Mouse (Mus musculus) embryonic fibroblast, embryonic 13.5 days (primary cell): ENCODE measurements around the gene Gabarap. TPM values are rescaled to one million over a fixed set of nuclear protein-coding genes. Genes with fewer than 3 reads are reported as not detected.

ENCODE experiments used
- H3K27ac ChIP-seq: 2 replicates; pipeline ENCODE4 v1.5.1; 2012; ENCODE audit warnings: low read length, control low read depth, inconsistent platforms; ENCODE audit not compliant: insufficient read depth
- H3K4me1 ChIP-seq: 2 replicates; pipeline ENCODE4 v1.6.1; 2011; ENCODE audit warnings: low read length; ENCODE audit not compliant: control insufficient read depth, insufficient read depth
- H3K4me3 ChIP-seq: 2 replicates; pipeline ENCODE4 v1.5.1; 2011; ENCODE audit warnings: mild to moderate bottlenecking, control low read depth, low read length; ENCODE audit not compliant: insufficient read depth
- CTCF ChIP-seq: IDR thresholded peaks from 2 replicates; pipeline ENCODE4 v1.5.1; 2011; ENCODE audit warnings: mild to moderate bottlenecking, control low read depth, low read length, moderate library complexity, borderline replicate concordance; ENCODE audit not compliant: insufficient read depth
- POLR2A ChIP-seq: IDR thresholded peaks from 2 replicates; pipeline ENCODE4 v1.6.1; 2011; ENCODE audit warnings: low read depth, mild to moderate bottlenecking, control low read depth, low read length, moderate library complexity
- polyA plus RNA-seq: library from polyadenylated mRNA; stranded (reverse); fragments of >200 nt; gene quantifications from 2 replicates; pipeline ENCODE4 v1.2.4, GENCODE M21; 2011; ENCODE audit warnings: low read depth; ENCODE audit not compliant: missing spikeins, insufficient read length

The Gabarap gene
- polyA plus RNA-seq, 1 experiment = 646 TPM

DNA sequence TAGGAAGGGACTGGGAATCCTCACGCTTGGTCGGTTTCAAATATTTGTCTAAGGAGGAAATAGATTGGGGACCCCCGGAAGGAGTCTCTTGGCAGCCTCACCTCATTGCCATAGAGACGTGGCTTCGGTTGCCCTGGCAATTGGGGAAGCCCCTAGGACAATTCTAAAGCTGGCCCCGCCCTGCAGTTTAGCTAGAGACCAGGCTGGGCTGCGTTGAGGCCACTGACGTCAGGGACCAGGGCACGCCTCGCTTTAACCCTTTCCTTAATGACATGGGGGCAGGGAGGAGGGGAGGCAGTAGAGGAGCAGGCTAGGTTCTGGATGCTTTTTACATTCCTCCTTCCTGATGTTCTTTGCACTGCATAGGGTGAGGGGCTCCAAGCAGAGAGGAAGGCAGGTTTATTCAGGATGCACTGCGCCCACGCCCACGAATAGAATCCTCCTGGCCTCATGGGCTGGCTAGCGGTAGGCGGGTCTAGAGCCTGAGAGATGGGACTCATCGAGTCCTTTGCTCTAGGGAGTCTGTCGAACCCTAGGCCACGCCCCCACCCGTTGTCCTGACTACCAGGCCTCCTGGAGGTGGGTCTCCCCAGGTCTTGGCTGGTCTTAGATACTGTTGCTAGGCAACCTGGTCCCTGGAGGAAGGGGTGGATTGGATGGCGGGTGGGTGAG is 38.3 kb downstream of the Gabarap start:
- Histone ChIP-seq H3K4me3 (peak overlapping the region; percentile 17), H3K4me1 (peaks cover 11% of the 10 kb centered on the region), H3K27ac (peak overlapping the region; percentile 94)
- TF ChIP-seq CTCF (no peak), POLR2A (no peak)

DNA sequence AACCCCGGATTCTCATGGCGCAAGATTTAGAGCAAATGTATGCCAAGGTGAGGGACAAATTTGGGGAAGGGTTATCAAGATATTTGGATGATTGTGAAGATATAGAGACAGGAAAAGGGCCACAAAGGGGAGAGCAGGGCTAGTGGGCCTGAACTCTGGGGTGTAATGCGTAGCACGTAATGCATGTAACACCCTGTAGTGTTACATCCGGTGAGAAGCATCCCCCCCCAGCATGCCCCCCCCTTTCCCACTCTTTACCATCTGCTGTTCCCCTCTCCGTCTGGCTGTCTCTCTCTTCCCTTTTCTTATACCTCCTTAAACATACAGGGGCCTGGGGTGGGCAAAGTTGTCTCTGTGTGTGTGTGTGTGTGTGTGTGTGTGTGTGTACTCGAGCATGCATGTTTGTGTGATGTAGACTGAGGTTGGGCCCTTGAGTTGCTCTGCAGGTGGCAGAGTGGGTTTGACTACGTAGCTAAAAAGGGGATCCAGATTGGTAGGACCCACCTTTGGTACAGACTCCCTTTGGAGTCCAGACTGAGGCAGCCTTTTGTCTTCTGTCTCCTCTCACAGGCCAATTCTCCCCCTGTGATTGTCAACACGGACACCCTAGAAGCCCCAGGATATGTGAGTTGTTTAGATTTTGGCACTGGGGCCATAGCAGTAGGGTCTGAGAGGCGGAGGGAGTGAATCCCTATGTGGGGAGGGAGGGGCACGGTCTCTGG is 39.0 kb downstream of the Gabarap start:
- no peak overlapping the region for H3K4me3 ChIP-seq
- no peak for TF ChIP-seq CTCF
- TF ChIP-seq POLR2A = no peak
- H3K27ac ChIP-seq = no peak overlapping the region
- peaks cover 11% of the 10 kb centered on the region for H3K4me1 ChIP-seq

DNA sequence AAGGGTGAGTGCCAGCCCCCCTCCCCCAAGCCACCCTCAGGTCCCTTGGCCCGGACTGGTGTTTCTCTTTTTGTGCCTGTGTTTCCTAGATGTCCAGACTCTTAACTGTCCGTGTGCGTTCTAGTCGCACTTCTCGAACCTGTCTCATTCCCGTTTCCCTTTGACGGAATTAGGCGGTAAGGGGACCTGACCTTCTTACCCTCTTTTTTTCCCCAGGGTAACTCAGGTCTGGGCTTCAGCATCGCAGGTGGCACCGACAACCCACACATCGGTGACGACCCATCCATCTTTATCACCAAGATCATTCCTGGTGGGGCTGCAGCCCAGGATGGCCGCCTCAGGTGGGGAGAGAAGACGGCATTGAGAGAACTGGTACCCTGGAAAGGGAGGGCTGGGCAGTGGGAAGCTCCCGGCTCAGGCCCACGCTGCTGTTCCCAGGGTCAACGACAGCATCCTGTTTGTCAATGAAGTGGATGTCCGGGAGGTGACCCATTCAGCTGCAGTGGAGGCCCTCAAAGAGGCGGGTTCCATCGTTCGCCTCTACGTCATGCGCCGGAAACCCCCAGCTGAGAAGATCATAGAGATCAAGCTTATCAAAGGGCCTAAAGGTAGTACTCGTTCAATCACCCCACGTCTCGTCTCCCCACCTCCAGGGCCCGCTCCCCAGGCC is 39.8 kb downstream of the Gabarap start:
- TF ChIP-seq POLR2A (no peak), CTCF (no peak)
- Histone ChIP-seq H3K4me3 (no peak overlapping the region), H3K27ac (no peak overlapping the region), H3K4me1 (peaks cover 11% of the 10 kb centered on the region)

DNA sequence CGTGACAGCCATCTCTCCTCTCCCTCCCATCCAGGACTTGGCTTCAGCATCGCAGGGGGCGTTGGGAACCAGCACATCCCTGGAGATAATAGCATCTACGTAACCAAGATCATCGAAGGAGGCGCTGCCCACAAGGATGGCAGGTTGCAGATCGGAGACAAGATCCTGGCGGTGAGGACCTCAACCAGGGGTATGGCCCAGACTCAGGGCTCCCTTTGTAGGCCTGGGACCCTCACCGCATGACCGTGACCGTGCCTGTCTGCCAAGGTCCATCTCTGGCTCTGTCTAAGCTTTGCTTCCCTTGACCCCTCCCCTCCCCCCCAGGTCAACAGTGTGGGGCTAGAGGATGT is 40.4 kb downstream of the Gabarap start:
- no peak overlapping the region for H3K4me3 ChIP-seq
- TF ChIP-seq CTCF (no peak), POLR2A (no peak)
- no peak overlapping the region for H3K27ac ChIP-seq
- H3K4me1 ChIP-seq = peaks cover 7% of the 10 kb centered on the region

DNA sequence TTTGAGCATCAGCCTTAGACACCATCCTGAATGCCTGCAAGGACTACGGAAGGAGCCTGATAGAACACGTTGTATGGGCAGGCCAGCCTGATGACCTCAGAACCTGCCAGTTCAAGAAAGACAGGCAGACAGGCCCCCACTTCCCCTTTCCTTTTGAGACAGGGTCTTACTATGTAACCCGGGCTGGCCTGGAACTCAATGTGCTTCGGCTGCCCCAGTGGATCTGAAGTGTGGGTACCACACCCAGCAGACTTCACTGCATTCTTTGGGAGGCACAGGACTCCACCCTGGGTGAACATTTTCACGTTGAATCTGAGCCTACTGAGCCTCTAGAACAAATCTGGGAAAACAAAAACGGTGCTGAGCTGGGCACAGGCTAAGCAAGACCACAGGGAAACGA is 47.2 kb downstream of the Gabarap start:
- no peak overlapping the region for H3K27ac ChIP-seq
- no peak overlapping the region for H3K4me3 ChIP-seq
- no peaks in the 10 kb centered on the region for H3K4me1 ChIP-seq
- TF ChIP-seq POLR2A (no peak), CTCF (no peak)

DNA sequence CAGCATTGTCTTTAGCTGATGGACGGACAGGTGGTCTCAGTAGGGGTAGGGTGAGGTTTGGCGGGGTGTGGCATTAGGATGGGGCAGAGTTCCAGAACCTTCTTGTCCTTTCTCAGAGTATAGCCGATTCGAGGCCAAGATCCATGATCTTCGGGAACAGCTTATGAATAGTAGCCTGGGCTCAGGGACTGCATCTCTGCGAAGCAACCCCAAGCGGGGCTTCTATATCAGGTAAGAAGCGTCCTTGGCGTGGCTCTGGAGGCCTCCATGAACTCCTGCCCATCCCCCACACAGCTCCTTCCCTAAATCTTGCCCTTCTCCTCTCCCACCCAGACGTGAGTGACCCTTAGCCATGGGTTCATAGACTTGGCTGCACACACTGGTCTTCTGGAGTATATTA is 48.7 kb downstream of the Gabarap start:
- TF ChIP-seq POLR2A (no peak), CTCF (no peak)
- Histone ChIP-seq H3K4me1 (no peaks in the 10 kb centered on the region), H3K4me3 (no peak overlapping the region), H3K27ac (no peak overlapping the region)

DNA sequence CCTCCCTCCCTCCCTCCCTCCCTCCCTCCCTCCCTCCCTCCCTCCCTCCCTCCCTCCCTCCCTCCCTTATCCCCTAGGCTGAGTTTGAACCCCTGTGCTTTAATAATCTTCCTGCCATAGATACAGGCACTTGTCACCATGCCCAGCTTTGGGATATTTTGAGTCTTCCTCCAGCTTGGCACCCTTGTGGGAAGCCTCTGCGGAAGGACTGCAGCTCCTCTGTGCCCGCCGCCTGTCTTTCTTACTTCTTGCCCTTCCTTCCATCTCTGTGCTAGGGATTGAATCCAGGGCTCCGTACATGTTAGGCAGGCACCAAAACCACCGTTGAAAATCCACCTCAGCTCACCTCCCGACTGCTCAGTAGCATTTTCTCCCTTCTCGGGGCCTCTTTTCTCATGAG is 49.2 kb downstream of the Gabarap start:
- Histone ChIP-seq H3K4me1 (no peaks in the 10 kb centered on the region), H3K4me3 (no peak overlapping the region), H3K27ac (no peak overlapping the region)
- TF ChIP-seq CTCF (no peak), POLR2A (no peak)

DNA sequence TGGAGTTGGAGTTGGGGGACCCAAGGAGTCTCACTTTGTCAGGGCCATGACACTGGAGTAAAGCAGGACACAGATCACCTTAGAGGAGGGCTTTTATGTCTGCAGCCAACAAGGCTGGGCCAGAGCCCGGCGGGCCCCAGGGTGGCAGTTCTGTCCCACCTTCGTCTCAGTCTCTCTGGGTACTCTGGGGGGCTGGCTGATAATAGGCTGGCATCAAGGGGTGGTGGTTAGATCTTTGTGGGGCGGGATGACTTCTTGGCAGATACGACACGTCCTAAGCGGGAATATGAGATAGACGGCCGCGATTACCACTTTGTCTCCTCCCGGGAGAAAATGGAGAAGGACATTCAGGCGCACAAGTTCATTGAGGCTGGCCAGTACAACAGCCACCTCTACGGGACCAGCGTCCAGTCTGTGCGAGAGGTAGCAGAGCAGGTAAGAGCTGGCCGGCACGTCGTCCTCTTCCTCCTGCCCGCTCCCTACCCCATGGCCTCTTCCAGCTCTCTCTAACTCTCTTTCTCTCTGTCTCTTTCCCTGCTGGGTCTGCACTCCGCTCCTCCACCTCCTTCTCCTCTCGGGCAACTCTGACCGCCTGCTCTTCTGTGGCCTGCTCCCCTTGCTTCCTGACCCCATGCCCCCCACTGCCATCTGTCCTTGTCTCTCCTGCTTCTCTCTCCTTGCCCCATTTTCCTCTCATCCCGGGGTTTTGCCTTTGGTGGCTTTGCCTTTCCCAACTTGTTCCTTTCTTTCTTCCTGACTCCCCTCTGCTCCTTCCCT is 51.6 kb downstream of the Gabarap start:
- Histone ChIP-seq H3K4me3 (no peak overlapping the region), H3K4me1 (no peaks in the 10 kb centered on the region), H3K27ac (no peak overlapping the region)
- no peak for TF ChIP-seq CTCF
- TF ChIP-seq POLR2A = no peak

DNA sequence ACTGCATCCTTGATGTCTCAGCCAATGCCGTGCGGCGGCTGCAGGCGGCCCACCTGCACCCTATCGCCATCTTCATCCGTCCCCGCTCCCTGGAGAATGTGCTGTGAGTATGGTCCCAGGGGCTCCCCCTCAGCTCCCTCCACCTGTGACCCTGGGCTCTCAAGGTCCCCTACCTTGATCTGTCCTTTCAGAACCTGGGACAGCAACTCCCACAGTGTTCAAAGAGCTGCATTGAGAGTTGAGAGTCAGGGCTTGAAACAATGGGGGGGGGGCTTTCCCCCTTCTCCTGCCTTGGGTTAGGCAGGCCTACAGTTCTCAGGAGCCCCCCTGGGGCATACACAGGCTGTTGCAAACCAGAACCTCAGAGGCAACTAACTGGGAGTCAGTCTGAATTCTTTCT is 52.7 kb downstream of the Gabarap start:
- Histone ChIP-seq H3K4me1 (no peaks in the 10 kb centered on the region), H3K4me3 (no peak overlapping the region), H3K27ac (no peak overlapping the region)
- no peak for TF ChIP-seq POLR2A
- no peak for TF ChIP-seq CTCF

Other genes starting within 250 kb of the Gabarap start
- gene Polr2a, start 232.5 kb upstream of the Gabarap start, polyA plus RNA-seq = 82.6 and 90.9 TPM in 2 replicates
- not detected in 2 replicates for gene Slc35g3, start 229.2 kb upstream of the Gabarap start, polyA plus RNA-seq
- 22.6 and 28.5 TPM in 2 replicates for gene Zbtb4, start 225.2 kb upstream of the Gabarap start, polyA plus RNA-seq
- gene Chrnb1, start 195.2 kb upstream of the Gabarap start, polyA plus RNA-seq = 4.6 and 7.2 TPM in 2 replicates
- gene Fgf11, start 189.3 kb upstream of the Gabarap start, polyA plus RNA-seq = 1.1 and 2.5 TPM in 2 replicates
- not detected in 2 replicates for gene Tmem102, start 185.5 kb upstream of the Gabarap start, polyA plus RNA-seq
- not detected in 2 replicates for gene Gm39566, start 175.8 kb upstream of the Gabarap start, polyA plus RNA-seq
- not detected in 2 replicates for gene Spem2, start 172.7 kb upstream of the Gabarap start, polyA plus RNA-seq
- not detected in 2 replicates for gene Spem1, start 169.0 kb upstream of the Gabarap start, polyA plus RNA-seq
- 33.8 and 42.0 TPM in 2 replicates for gene Nlgn2, start 153.4 kb upstream of the Gabarap start, polyA plus RNA-seq
- gene Tmem256, start 152.6 kb upstream of the Gabarap start, polyA plus RNA-seq = 72.1 and 94.8 TPM in 2 replicates
- 120 and 128 TPM in 2 replicates for gene Plscr3, start 144.8 kb upstream of the Gabarap start, polyA plus RNA-seq
- gene Tnk1, start 132.4 kb upstream of the Gabarap start, polyA plus RNA-seq = not detected in 2 replicates
- gene Tmem95, start 113.1 kb upstream of the Gabarap start, polyA plus RNA-seq = not detected in 2 replicates
- 20.7 and 26.0 TPM in 2 replicates for gene Kctd11, start 109.7 kb upstream of the Gabarap start, polyA plus RNA-seq
- not detected in 2 replicates for gene Acap1, start 95.6 kb upstream of the Gabarap start, polyA plus RNA-seq
- gene 2810408A11Rik, start 90.2 kb upstream of the Gabarap start, polyA plus RNA-seq = 3.5 and 4.9 TPM in 2 replicates
- gene Neurl4, start 90.1 kb upstream of the Gabarap start, polyA plus RNA-seq = 30.8 and 31.8 TPM in 2 replicates
- gene Gps2, start 77.3 kb upstream of the Gabarap start, polyA plus RNA-seq = 24.1 and 27.8 TPM in 2 replicates
- 725 and 764 TPM in 2 replicates for gene Eif5a, start 69.2 kb upstream of the Gabarap start, polyA plus RNA-seq
- gene Ybx2, start 55.3 kb upstream of the Gabarap start, polyA plus RNA-seq = not detected in 2 replicates
- gene Slc2a4, start 43.0 kb upstream of the Gabarap start, polyA plus RNA-seq = 2.3 and 2.7 TPM in 2 replicates
- gene Cldn7, start 26.4 kb upstream of the Gabarap start, polyA plus RNA-seq = not detected in 2 replicates
- 140 and 171 TPM in 2 replicates for gene Ctdnep1, start 10.0 kb upstream of the Gabarap start, polyA plus RNA-seq
- gene Elp5, start 8.6 kb upstream of the Gabarap start, polyA plus RNA-seq = 68.8 and 86.1 TPM in 2 replicates
- gene Phf23, start 4.6 kb downstream of the Gabarap start, polyA plus RNA-seq = 78.6 and 89.1 TPM in 2 replicates
- gene Dvl2, start 9.5 kb downstream of the Gabarap start, polyA plus RNA-seq = 27.7 and 32.1 TPM in 2 replicates
- gene Acadvl, start 24.3 kb downstream of the Gabarap start, polyA plus RNA-seq = 47.4 and 57.9 TPM in 2 replicates
- 69.8 and 77.7 TPM in 2 replicates for gene Dlg4, start 25.8 kb downstream of the Gabarap start, polyA plus RNA-seq
- gene Asgr1, start 62.9 kb downstream of the Gabarap start, polyA plus RNA-seq = 0.52 and 0.60 TPM in 2 replicates
- not detected in 2 replicates for gene Asgr2, start 101.5 kb downstream of the Gabarap start, polyA plus RNA-seq
- not detected in 2 replicates for gene Mgl2, start 139.2 kb downstream of the Gabarap start, polyA plus RNA-seq
- gene Clec10a, start 165.1 kb downstream of the Gabarap start, polyA plus RNA-seq = not detected in 2 replicates
- gene Slc16a11, start 221.6 kb downstream of the Gabarap start, polyA plus RNA-seq = 2.2 and 4.7 TPM in 2 replicates
- 2.7 and 9.3 TPM in 2 replicates for gene Slc16a13, start 229.9 kb downstream of the Gabarap start, polyA plus RNA-seq
- gene Bcl6b, start 238.7 kb downstream of the Gabarap start, polyA plus RNA-seq = 0.70 and 2.5 TPM in 2 replicates
- 43.2 and 55.3 TPM in 2 replicates for gene 0610010K14Rik, start 246.8 kb downstream of the Gabarap start, polyA plus RNA-seq
- gene Gm21988, start 248.7 kb downstream of the Gabarap start, polyA plus RNA-seq = 2.3 and 4.5 TPM in 2 replicates
- 159 and 231 TPM in 2 replicates for gene Rnasek, start 248.7 kb downstream of the Gabarap start, polyA plus RNA-seq